Mouse (Mus musculus) megakaryocyte, embryonic 14.5 days (primary cell): ENCODE data around the gene Casp3.

Experiments
- FLI1 ChIP-seq: IDR thresholded peaks from 2 replicates; pipeline ENCODE4 v1.6.1; 2012; ENCODE audit warnings: low read length, inconsistent platforms, mixed read lengths
- GATA1 ChIP-seq: IDR thresholded peaks from 3 replicates; pipeline ENCODE4 v1.6.1; 2012; ENCODE audit warnings: mixed read lengths, low read length, inconsistent platforms, borderline replicate concordance

GRCm38 (mm10) chr8:46593772-46594171 is 23.3 kb upstream of the Casp3 start:
- TF ChIP-seq GATA1 (no peak), FLI1 (no peak)
